Mouse (Mus musculus) limb, embryonic 14.5 days (tissue): ENCODE results near the gene Olfr1118. TPM values are rescaled to one million over a fixed set of nuclear protein-coding genes. Genes with fewer than 3 reads are reported as not detected.
"Not testable (repeated sequence)": the region's sequence is repeated elsewhere in the genome, so short reads cannot be mapped to it uniquely, and the experiment has no call there.

Experiments
- ATAC-seq: fragments of 200-750 bp; cut with Nextera tagmentation; 2 replicates; pipeline ENCODE4 v1.8.0; 2017; ENCODE audit warnings: low read depth, moderate number of reproducible peaks, moderate TSS enrichment; ENCODE audit not compliant: low FRiP score
- DNase-seq: peaks from one replicate; pipeline ENCODE4 v3.0.0-alpha.2; 2015; ENCODE audit warnings: low spot score
- H3K27ac ChIP-seq: fragments of 300-500 bp; sonication (generic); replicated peaks from 2 replicates; pipeline ENCODE4 v1.5.1; 2014; ENCODE audit warnings: low read depth, mild to moderate bottlenecking, low read length, moderate library complexity, mixed read lengths
- H3K27me3 ChIP-seq: fragments of 300-500 bp; sonication (generic); 2 replicates; pipeline ENCODE4 v1.6.1; 2014; ENCODE audit warnings: low read length, mixed read lengths; ENCODE audit not compliant: control insufficient read depth, insufficient read depth
- H3K36me3 ChIP-seq: fragments of 300-500 bp; sonication (generic); 2 replicates; pipeline ENCODE4 v1.6.1; 2014; ENCODE audit warnings: mild to moderate bottlenecking, low read length, moderate library complexity, mixed read lengths; ENCODE audit not compliant: control insufficient read depth, insufficient read depth
- H3K4me1 ChIP-seq: fragments of 300-500 bp; sonication (generic); 2 replicates; pipeline ENCODE4 v1.6.1; 2014; ENCODE audit warnings: antibody characterized with exemption, low read length, mixed read lengths; ENCODE audit not compliant: control insufficient read depth, insufficient read depth
- H3K4me2 ChIP-seq: fragments of 300-500 bp; sonication (generic); replicated peaks from 2 replicates; pipeline ENCODE4 v1.6.1; 2014; ENCODE audit warnings: low read depth, mild to moderate bottlenecking, low read length, moderate library complexity; ENCODE audit not compliant: severe bottlenecking
- H3K4me3 ChIP-seq: fragments of 300-500 bp; sonication (generic); replicated peaks from 2 replicates; pipeline ENCODE4 v1.5.1; 2014; ENCODE audit warnings: low read length
- H3K9ac ChIP-seq: fragments of 300-500 bp; sonication (generic); 2 replicates; pipeline ENCODE4 v1.6.1; 2014; ENCODE audit warnings: mild to moderate bottlenecking, low read depth, low read length, moderate library complexity; ENCODE audit not compliant: severe bottlenecking
- H3K9me3 ChIP-seq: fragments of 300-500 bp; sonication (generic); 2 replicates; pipeline ENCODE4 v1.6.1; 2016; ENCODE audit warnings: low read length; ENCODE audit not compliant: control insufficient read depth
- POLR2A ChIP-seq: fragments of 200-500 bp; IDR thresholded peaks from 2 replicates; pipeline ENCODE4 v1.8.0; 2012; ENCODE audit warnings: inconsistent platforms, mild to moderate bottlenecking, moderate library complexity, borderline replicate concordance; ENCODE audit not compliant: insufficient read depth, insufficient read length; ENCODE audit errors: extremely low read depth
- WGBS: fragments of 180-500 bp; shearing (Covaris S2); extraction: QIAGEN DNeasy Blood & Tissue Kit; methylation state at CpG from one replicate; pipeline ENCODE4 v1.1.7; 2014; 5-methylcytosine and 5-hydroxymethylcytosine counted together
- polyA plus RNA-seq, 2 experiments: library from polyadenylated mRNA; depleted of rRNA in 1 of 2; stranded (reverse) in 1 of 2; unstranded in 1 of 2; fragments of >200 nt; fragmentation: Nextera tagmentation in 1 of 2; extraction: Ambion mirVana in 1 of 2; gene quantifications; 2 replicates each; pipeline versions ENCODE4 v1.2.1 to v1.2.3; 2012 to 2014

Olfr1118 gene
- polyA plus RNA-seq (2012; rRNA removed) (not detected in 2 replicates), polyA plus RNA-seq (2014; fragmentation: Nextera tagmentation; extraction: Ambion mirVana) (not detected in 2 replicates)

DNA sequence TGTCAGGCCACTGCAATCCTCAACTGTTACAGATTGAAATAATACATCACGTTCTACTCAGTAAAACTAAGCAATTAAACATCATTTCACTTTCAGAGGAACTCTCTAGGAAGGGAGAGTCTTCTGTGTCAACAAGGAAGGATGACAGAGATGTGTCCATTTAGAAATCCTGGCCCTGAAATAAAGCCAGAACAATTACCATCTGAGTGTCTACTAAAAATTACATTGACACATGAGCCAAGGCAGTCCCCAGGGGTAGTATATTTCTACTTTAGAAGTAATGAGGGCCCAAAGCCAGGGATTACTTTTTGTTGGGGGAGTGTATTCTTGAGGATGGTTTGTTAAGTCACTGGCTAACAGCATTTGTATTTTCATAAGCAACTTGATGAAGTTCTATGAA, at the start of gene Olfr1118:
Gene Olfr1118 (plus strand): TSS at position 301 of the 400 bp plus-strand sequence.
- TF ChIP-seq POLR2A: no peak
- no peak for DNase-seq
- H3K4me3 ChIP-seq: no peak within 1 kb of the TSS
- no peaks in the 10 kb centered on the region for H3K36me3 ChIP-seq
- H3K4me2 ChIP-seq: no peak within 1 kb of the TSS
- 74% methylated on average over 1 of the region's 1 CpGs for WGBS
- H3K9me3 ChIP-seq: no peaks in the 10 kb centered on the region
- ATAC-seq: no peak
- H3K27me3 ChIP-seq: no peaks in the 10 kb centered on the region
- no peak within 1 kb of the TSS for H3K9ac ChIP-seq
- no peak within 1 kb of the TSS for H3K27ac ChIP-seq
- no peaks in the 10 kb centered on the region for H3K4me1 ChIP-seq

DNA sequence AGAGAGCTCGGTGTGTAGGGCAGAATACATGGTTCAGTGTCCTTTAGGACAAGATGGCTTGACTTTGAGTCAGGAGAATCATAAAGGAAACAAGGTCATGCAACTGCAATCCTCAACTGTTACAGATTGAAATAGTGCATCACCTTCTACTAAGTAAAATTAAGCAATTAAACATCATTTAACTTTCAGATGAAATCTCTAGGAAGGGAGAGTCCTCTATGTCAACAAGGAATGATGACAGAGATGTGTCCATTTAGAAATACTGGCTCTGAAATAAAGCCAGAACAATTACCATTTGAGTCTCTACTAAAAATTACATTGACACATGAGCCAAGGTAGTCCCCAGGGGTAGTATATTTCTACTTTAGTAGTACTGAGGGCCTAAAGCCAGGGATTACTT, 40.1 kb upstream of the Olfr1118 start, which contains the start of gene Olfr1116:
Gene Olfr1116 (plus strand): TSS at position 301 of the 400 bp plus-strand sequence.
- Histone ChIP-seq H3K4me1 (no peaks in the 10 kb centered on the region), H3K9me3 (no peaks in the 10 kb centered on the region), H3K4me2 (no peak within 1 kb of the TSS), H3K9ac (no peak within 1 kb of the TSS), H3K4me3 (no peak within 1 kb of the TSS), H3K36me3 (no peaks in the 10 kb centered on the region), H3K27ac (no peak within 1 kb of the TSS), H3K27me3 (no peaks in the 10 kb centered on the region)
- 96% methylated on average over 1 of the region's 1 CpGs for WGBS
- ATAC-seq: no peak
- DNase-seq: no peak
- no peak for TF ChIP-seq POLR2A

DNA sequence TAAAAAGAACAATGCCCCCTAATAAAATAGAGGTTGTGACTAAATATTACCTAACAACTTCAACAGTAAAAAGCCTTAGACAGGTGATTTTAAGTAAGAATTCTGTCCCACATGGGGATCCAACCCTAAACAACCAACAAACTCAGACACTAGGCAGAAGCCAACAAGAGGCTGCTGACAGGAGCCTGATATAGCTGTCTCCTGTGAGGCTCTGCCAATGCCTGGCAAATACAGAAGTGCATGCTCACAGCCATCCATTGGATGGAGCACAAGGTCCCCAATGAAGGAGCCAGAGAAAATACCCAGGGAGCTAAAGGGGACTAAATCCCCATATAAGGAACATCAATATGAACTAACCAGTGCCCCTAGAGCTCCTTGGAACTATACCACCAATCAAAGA, 13.4 kb upstream of the Olfr1118 start:
- ATAC-seq, H3K9ac ChIP-seq, H3K9me3 ChIP-seq, H3K27ac ChIP-seq, DNase-seq, H3K36me3 ChIP-seq, H3K4me2 ChIP-seq, H3K4me3 ChIP-seq, H3K4me1 ChIP-seq, H3K27me3 ChIP-seq: not testable (repeated sequence)

DNA sequence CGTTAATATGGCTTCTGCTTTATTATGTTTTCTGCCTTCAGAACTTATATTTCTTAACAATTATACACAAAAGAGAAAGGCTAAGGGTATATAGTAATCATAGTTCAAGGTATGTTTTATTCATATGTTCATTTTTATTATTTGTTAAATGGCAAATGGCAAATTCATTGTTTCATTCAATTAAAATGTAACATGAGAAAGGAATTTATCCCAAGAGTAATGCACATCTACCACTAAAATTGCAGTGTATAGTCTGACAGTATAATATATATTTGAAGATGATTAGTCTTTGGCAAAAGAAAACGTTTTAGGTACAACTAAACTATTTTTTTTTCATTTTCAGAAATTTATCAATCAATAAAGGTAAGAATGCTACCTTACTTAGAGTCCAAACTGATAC, 47.1 kb downstream of the Olfr1118 start, which contains the start of gene Olfr1120:
Gene Olfr1120 (plus strand): TSS at position 301 of the 400 bp plus-strand sequence.
- H3K36me3 ChIP-seq: no peaks in the 10 kb centered on the region
- WGBS: 59% methylated on average over 2 of the region's 2 CpGs
- no peaks in the 10 kb centered on the region for H3K9me3 ChIP-seq
- H3K4me1 ChIP-seq: no peaks in the 10 kb centered on the region
- no peak for TF ChIP-seq POLR2A
- H3K4me3 ChIP-seq: no peak within 1 kb of the TSS
- ATAC-seq (no peak), DNase-seq (no peak)
- no peak within 1 kb of the TSS for H3K27ac ChIP-seq
- no peaks in the 10 kb centered on the region for H3K27me3 ChIP-seq
- no peak within 1 kb of the TSS for H3K9ac ChIP-seq
- H3K4me2 ChIP-seq: no peak within 1 kb of the TSS

DNA sequence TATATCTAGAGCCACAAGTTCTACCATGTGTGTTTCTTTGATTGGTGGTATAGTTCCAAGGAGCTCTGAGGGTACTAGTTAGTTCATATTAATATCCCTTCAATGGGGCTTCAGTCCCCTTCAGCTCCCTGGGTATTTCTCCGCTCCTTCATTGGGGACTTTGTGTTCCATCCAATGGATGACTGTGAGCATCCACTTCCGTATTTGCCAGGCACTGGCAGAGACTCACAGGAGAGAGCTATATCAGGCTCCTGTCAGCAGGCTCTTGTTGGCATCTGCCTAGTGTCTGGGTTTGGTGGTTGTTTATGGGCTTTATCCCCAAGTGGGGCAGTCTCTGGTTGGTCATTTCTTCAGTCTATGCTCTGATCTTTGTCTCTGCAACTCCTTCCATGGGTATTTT, 52.7 kb downstream of the Olfr1118 start:
- not testable (repeated sequence) for H3K9ac ChIP-seq, DNase-seq, H3K4me2 ChIP-seq, H3K27me3 ChIP-seq, ATAC-seq, H3K9me3 ChIP-seq, H3K4me1 ChIP-seq, H3K36me3 ChIP-seq, H3K4me3 ChIP-seq, H3K27ac ChIP-seq
- 93% methylated on average over 2 of the region's 2 CpGs for WGBS

Other genes starting within 250 kb of the Olfr1118 start
- gene Olfr1107, start 231.8 kb upstream of the Olfr1118 start, polyA plus RNA-seq (2012; rRNA removed): not detected in 2 replicates
- not detected in 2 replicates for gene Olfr1107, start 231.8 kb upstream of the Olfr1118 start, polyA plus RNA-seq (2014; fragmentation: Nextera tagmentation; extraction: Ambion mirVana)
- gene Olfr1109, start 211.6 kb upstream of the Olfr1118 start, polyA plus RNA-seq (2012; rRNA removed): not detected in 2 replicates
- gene Olfr1109, start 211.6 kb upstream of the Olfr1118 start, polyA plus RNA-seq (2014; fragmentation: Nextera tagmentation; extraction: Ambion mirVana): not detected in 2 replicates
- not detected in 2 replicates for gene Olfr259, start 193.0 kb upstream of the Olfr1118 start, polyA plus RNA-seq (2012; rRNA removed)
- gene Olfr259, start 193.0 kb upstream of the Olfr1118 start, polyA plus RNA-seq (2014; fragmentation: Nextera tagmentation; extraction: Ambion mirVana): not detected in 2 replicates
- gene Olfr1110, start 167.3 kb upstream of the Olfr1118 start, polyA plus RNA-seq (2012; rRNA removed): not detected in 2 replicates
- not detected in 2 replicates for gene Olfr1110, start 167.3 kb upstream of the Olfr1118 start, polyA plus RNA-seq (2014; fragmentation: Nextera tagmentation; extraction: Ambion mirVana)
- gene Olfr1111, start 155.0 kb upstream of the Olfr1118 start, polyA plus RNA-seq (2012; rRNA removed): not detected in 2 replicates
- not detected in 2 replicates for gene Olfr1111, start 155.0 kb upstream of the Olfr1118 start, polyA plus RNA-seq (2014; fragmentation: Nextera tagmentation; extraction: Ambion mirVana)
- not detected in 2 replicates for gene Olfr1112, start 119.8 kb upstream of the Olfr1118 start, polyA plus RNA-seq (2012; rRNA removed)
- gene Olfr1112, start 119.8 kb upstream of the Olfr1118 start, polyA plus RNA-seq (2014; fragmentation: Nextera tagmentation; extraction: Ambion mirVana): not detected in 2 replicates
- not detected in 2 replicates for gene Olfr1113, start 98.6 kb upstream of the Olfr1118 start, polyA plus RNA-seq (2012; rRNA removed)
- not detected in 2 replicates for gene Olfr1113, start 98.6 kb upstream of the Olfr1118 start, polyA plus RNA-seq (2014; fragmentation: Nextera tagmentation; extraction: Ambion mirVana)
- not detected in 2 replicates for gene Olfr1115, start 59.6 kb upstream of the Olfr1118 start, polyA plus RNA-seq (2012; rRNA removed)
- gene Olfr1115, start 59.6 kb upstream of the Olfr1118 start, polyA plus RNA-seq (2014; fragmentation: Nextera tagmentation; extraction: Ambion mirVana): not detected in 2 replicates
- not detected in 2 replicates for gene Olfr1116, start 40.0 kb upstream of the Olfr1118 start, polyA plus RNA-seq (2012; rRNA removed)
- gene Olfr1116, start 40.0 kb upstream of the Olfr1118 start, polyA plus RNA-seq (2014; fragmentation: Nextera tagmentation; extraction: Ambion mirVana): not detected in 2 replicates
- gene Olfr1120, start 47.2 kb downstream of the Olfr1118 start, polyA plus RNA-seq (2012; rRNA removed): not detected in 2 replicates
- gene Olfr1120, start 47.2 kb downstream of the Olfr1118 start, polyA plus RNA-seq (2014; fragmentation: Nextera tagmentation; extraction: Ambion mirVana): not detected in 2 replicates
- gene Olfr1121, start 62.3 kb downstream of the Olfr1118 start, polyA plus RNA-seq (2012; rRNA removed): not detected in 2 replicates
- gene Olfr1121, start 62.3 kb downstream of the Olfr1118 start, polyA plus RNA-seq (2014; fragmentation: Nextera tagmentation; extraction: Ambion mirVana): not detected in 2 replicates
- gene Olfr1122, start 78.3 kb downstream of the Olfr1118 start, polyA plus RNA-seq (2012; rRNA removed): not detected in 2 replicates
- not detected in 2 replicates for gene Olfr1122, start 78.3 kb downstream of the Olfr1118 start, polyA plus RNA-seq (2014; fragmentation: Nextera tagmentation; extraction: Ambion mirVana)
- gene Olfr1123, start 109.1 kb downstream of the Olfr1118 start, polyA plus RNA-seq (2012; rRNA removed): not detected in 2 replicates
- gene Olfr1123, start 109.1 kb downstream of the Olfr1118 start, polyA plus RNA-seq (2014; fragmentation: Nextera tagmentation; extraction: Ambion mirVana): not detected in 2 replicates
- gene Olfr1124, start 122.7 kb downstream of the Olfr1118 start, polyA plus RNA-seq (2012; rRNA removed): not detected in 2 replicates
- not detected in 2 replicates for gene Olfr1124, start 122.7 kb downstream of the Olfr1118 start, polyA plus RNA-seq (2014; fragmentation: Nextera tagmentation; extraction: Ambion mirVana)
- not detected in 2 replicates for gene Olfr1126, start 146.4 kb downstream of the Olfr1118 start, polyA plus RNA-seq (2012; rRNA removed)
- not detected in 2 replicates for gene Olfr1126, start 146.4 kb downstream of the Olfr1118 start, polyA plus RNA-seq (2014; fragmentation: Nextera tagmentation; extraction: Ambion mirVana)
- not detected in 2 replicates for gene Pramel7, start 189.5 kb downstream of the Olfr1118 start, polyA plus RNA-seq (2012; rRNA removed)
- not detected in 2 replicates for gene Pramel7, start 189.5 kb downstream of the Olfr1118 start, polyA plus RNA-seq (2014; fragmentation: Nextera tagmentation; extraction: Ambion mirVana)
- gene Pramel6, start 199.0 kb downstream of the Olfr1118 start, polyA plus RNA-seq (2012; rRNA removed): not detected in 2 replicates
- gene Pramel6, start 199.0 kb downstream of the Olfr1118 start, polyA plus RNA-seq (2014; fragmentation: Nextera tagmentation; extraction: Ambion mirVana): not detected in 2 replicates
- not detected in 2 replicates for gene Olfr153, start 224.2 kb downstream of the Olfr1118 start, polyA plus RNA-seq (2012; rRNA removed)
- not detected in 2 replicates for gene Olfr153, start 224.2 kb downstream of the Olfr1118 start, polyA plus RNA-seq (2014; fragmentation: Nextera tagmentation; extraction: Ambion mirVana)
- gene Olfr1128, start 238.0 kb downstream of the Olfr1118 start, polyA plus RNA-seq (2012; rRNA removed): not detected in 2 replicates
- gene Olfr1128, start 238.0 kb downstream of the Olfr1118 start, polyA plus RNA-seq (2014; fragmentation: Nextera tagmentation; extraction: Ambion mirVana): not detected in 2 replicates